Mouse (Mus musculus) E14TG2a.4 (cell line): ENCODE measurements at regions not wholly inside any gene's neighbourhood (a gene's known extent, or its start where the extent isn't known, plus 50 kb on each side); places are given as distances from the start of the nearest gene placed in this dataset.

ENCODE experiments used
- CTCF ChIP-seq: conservative IDR thresholded peaks from 2 replicates; pipeline ENCODE4 v1.5.1; 2014; ENCODE audit warnings: low read length
- POU5F1 ChIP-seq: IDR thresholded peaks from 2 replicates; pipeline ENCODE4 v1.6.1; 2014; ENCODE audit warnings: low read length, borderline replicate concordance

DNA sequence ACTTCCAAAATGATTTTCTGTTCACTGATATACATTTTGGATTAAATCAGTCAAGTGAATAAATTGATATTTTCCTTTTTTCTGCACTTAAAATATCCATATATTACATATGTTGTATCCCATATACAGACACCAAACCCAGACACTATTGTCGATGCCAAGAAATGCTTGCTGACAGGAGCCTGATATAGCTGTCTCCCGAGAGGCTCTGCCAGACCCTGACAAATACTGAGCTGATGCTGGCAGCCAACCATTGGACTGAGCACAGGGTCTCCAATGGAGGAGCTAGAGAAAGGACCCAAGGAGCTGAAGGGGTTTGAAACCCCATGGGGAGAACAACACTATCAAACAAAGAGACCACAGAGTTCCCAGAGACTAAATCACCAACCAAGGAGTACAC, 700.6 kb downstream of the Cdh10 start:
- TF ChIP-seq CTCF (no peak), POU5F1 (no peak)
